Mouse (Mus musculus) ES-Bruce4 (cell line): ENCODE measurements around the gene Ms4a4a. TPM values are rescaled to one million over a fixed set of nuclear protein-coding genes. Genes with fewer than 3 reads are reported as not detected.
"Not testable (repeated sequence)": the region's sequence is repeated elsewhere in the genome, so short reads cannot be mapped to it uniquely, and the experiment has no call there.

Source experiments
- H3K27ac ChIP-seq: 2 replicates; pipeline ENCODE4 v1.5.1; 2012; ENCODE audit warnings: low read length, inconsistent platforms; ENCODE audit not compliant: insufficient read depth
- H3K27me3 ChIP-seq: 2 replicates; pipeline ENCODE4 v1.6.1; 2012; ENCODE audit warnings: mild to moderate bottlenecking, low read length, inconsistent platforms; ENCODE audit not compliant: control insufficient read depth, poor library complexity, insufficient read depth, severe bottlenecking
- H3K36me3 ChIP-seq: 2 replicates; pipeline ENCODE4 v1.6.1; 2012; ENCODE audit warnings: inconsistent platforms, mild to moderate bottlenecking, low read length, moderate library complexity; ENCODE audit not compliant: control insufficient read depth, poor library complexity, insufficient read depth, severe bottlenecking
- H3K4me1 ChIP-seq: one replicate; pipeline ENCODE4 v1.8.1; 2011; ENCODE audit warnings: low read length; ENCODE audit not compliant: control insufficient read depth, insufficient read depth
- H3K4me3 ChIP-seq: 2 replicates; pipeline ENCODE4 v1.5.1; 2011; ENCODE audit warnings: low read depth, mild to moderate bottlenecking, low read length
- H3K9ac ChIP-seq: 2 replicates; pipeline ENCODE4 v1.6.1; 2012; ENCODE audit warnings: low read depth, mild to moderate bottlenecking, inconsistent platforms; ENCODE audit not compliant: poor library complexity, severe bottlenecking
- H3K9me3 ChIP-seq: replicated peaks from 2 replicates; pipeline ENCODE4 v1.6.1; 2012; ENCODE audit warnings: mild to moderate bottlenecking, low read length, inconsistent platforms; ENCODE audit not compliant: control insufficient read depth, poor library complexity, insufficient read depth, severe bottlenecking
- CTCF ChIP-seq: IDR thresholded peaks from one replicate; pipeline ENCODE4 v1.8.1; 2011; ENCODE audit warnings: low read depth, low read length
- EP300 ChIP-seq: IDR thresholded peaks from 2 replicates; pipeline ENCODE4 v1.6.1; 2011; ENCODE audit warnings: low read depth, low read length; ENCODE audit not compliant: insufficient read depth
- POLR2A ChIP-seq: IDR thresholded peaks from one replicate; pipeline ENCODE4 v1.8.1; 2011; ENCODE audit warnings: low read length; ENCODE audit not compliant: insufficient read depth
- polyA plus RNA-seq: library from polyadenylated mRNA; stranded (reverse); fragments of >200 nt; gene quantifications from 2 replicates; pipeline ENCODE4 v1.2.4, GENCODE M21; 2011; ENCODE audit warnings: low read depth; ENCODE audit not compliant: missing spikeins, insufficient read depth, insufficient read length

Ms4a4a gene
- polyA plus RNA-seq, 1 experiment = not detected

- H3K4me1 ChIP-seq = no peaks in the 10 kb centered on the region
- no peak overlapping the region for H3K9ac ChIP-seq
- H3K4me3 ChIP-seq = no peak overlapping the region
- no peaks in the 10 kb centered on the region for H3K36me3 ChIP-seq
- no peaks in the 10 kb centered on the region for H3K27me3 ChIP-seq
- no peaks in the 10 kb centered on the region for H3K9me3 ChIP-seq
- TF ChIP-seq EP300 (no peak), CTCF (no peak), POLR2A (no peak)
- H3K27ac ChIP-seq = no peak overlapping the region
Observed at GRCm38 (mm10) chr19:11408591-11408990, 33.3 kb downstream of the Ms4a4a start.

- Histone ChIP-seq H3K4me3 (no peak overlapping the region), H3K9ac (no peak overlapping the region), H3K27me3 (no peaks in the 10 kb centered on the region), H3K4me1 (no peaks in the 10 kb centered on the region), H3K9me3 (no peaks in the 10 kb centered on the region), H3K36me3 (no peaks in the 10 kb centered on the region), H3K27ac (no peak overlapping the region)
- no peak for TF ChIP-seq POLR2A
- TF ChIP-seq CTCF = no peak
- TF ChIP-seq EP300 = no peak
Observed at GRCm38 (mm10) chr19:11411640-11412039, 36.3 kb downstream of the Ms4a4a start.

- no peak for TF ChIP-seq EP300
- TF ChIP-seq CTCF = no peak
- no peak for TF ChIP-seq POLR2A
- Histone ChIP-seq H3K36me3 (no peaks in the 10 kb centered on the region), H3K4me1 (no peaks in the 10 kb centered on the region), H3K27me3 (no peaks in the 10 kb centered on the region), H3K9ac (no peak overlapping the region), H3K4me3 (no peak overlapping the region), H3K27ac (no peak overlapping the region), H3K9me3 (no peaks in the 10 kb centered on the region)
Observed at GRCm38 (mm10) chr19:11414084-11414483, 38.8 kb downstream of the Ms4a4a start.

- Histone ChIP-seq H3K9me3 (no peaks in the 10 kb centered on the region), H3K27me3 (no peaks in the 10 kb centered on the region), H3K36me3 (no peaks in the 10 kb centered on the region), H3K9ac (no peak overlapping the region), H3K4me1 (no peaks in the 10 kb centered on the region), H3K4me3 (no peak overlapping the region), H3K27ac (no peak overlapping the region)
- TF ChIP-seq CTCF (no peak), POLR2A (no peak), EP300 (no peak)
Observed at GRCm38 (mm10) chr19:11415581-11415980, 40.3 kb downstream of the Ms4a4a start.

- not testable (repeated sequence) for H3K4me3 ChIP-seq, H3K4me1 ChIP-seq, H3K27ac ChIP-seq, H3K9ac ChIP-seq, H3K9me3 ChIP-seq, H3K36me3 ChIP-seq, H3K27me3 ChIP-seq
Observed at GRCm38 (mm10) chr19:11418865-11419264, 43.5 kb downstream of the Ms4a4a start.

GRCm38 (mm10) chr19:11431209-11431608 is 55.9 kb downstream of the Ms4a4a start:
- not testable (repeated sequence) for H3K9ac ChIP-seq, H3K27ac ChIP-seq, H3K4me3 ChIP-seq, H3K4me1 ChIP-seq, H3K9me3 ChIP-seq, H3K27me3 ChIP-seq, H3K36me3 ChIP-seq
